Mouse (Mus musculus) liver, postnatal 0 days (tissue): ENCODE data around the gene Tada3.

Experiments
- CTCF ChIP-seq: sonication (generic); IDR thresholded peaks from 2 replicates; pipeline ENCODE4 v1.5.1; 2016; ENCODE audit warnings: antibody characterized with exemption, low read depth
- EP300 ChIP-seq: IDR thresholded peaks from 2 replicates; pipeline ENCODE4 v1.6.1; 2016; ENCODE audit warnings: antibody characterized with exemption, low read depth, mild to moderate bottlenecking

DNA sequence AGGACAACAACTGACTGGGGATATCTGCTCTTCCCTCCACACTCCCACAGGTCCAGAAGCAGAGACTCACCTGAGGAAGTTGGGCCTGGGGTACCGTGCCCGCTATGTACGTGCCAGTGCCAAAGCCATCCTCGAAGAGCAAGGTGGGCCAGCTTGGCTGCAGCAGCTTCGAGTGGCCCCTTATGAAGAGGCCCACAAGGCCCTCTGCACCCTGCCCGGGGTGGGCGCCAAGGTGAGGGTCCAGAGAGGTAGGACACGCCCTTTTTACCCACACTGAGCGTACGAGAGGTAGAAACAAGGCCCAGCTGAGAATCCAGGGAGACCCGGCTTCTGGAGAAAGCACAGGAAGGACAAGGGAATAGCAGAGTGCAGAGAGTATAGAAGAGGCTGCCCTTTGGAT lies 46.0 kb downstream of the Tada3 start:
- no peak for TF ChIP-seq EP300
- no peak for TF ChIP-seq CTCF
